Comparison of ENCODE assay signal across 24 mouse cellular contexts in genomic region chr4:47083824-47084223, GRCm38 (mm10). TPM values are rescaled to one million over a fixed set of nuclear protein-coding genes. Genes with fewer than 3 reads are reported as not detected.
DNase-seq lines count a peak whose midpoint lies in the region; ATAC-seq lines count a peak whose summit lies in the region.
"Had no signal": no experiment of that assay in that cellular context is flagged by ENCODE, and none has a peak within 500 bp of the region (broad histone marks: within the 10 kb centered on the region; RNA-seq: fewer than 3 reads in every experiment).

No protein-coding gene starts in this region.

- no peak overlapping the region for H3K4me3 ChIP-seq in stomach, embryonic 14.5 days (ENCODE audit: low read depth, low read length)
- no peak overlapping the region for H3K4me3 ChIP-seq in stomach, embryonic 16.5 days (replicated peaks; ENCODE audit: low read length)
- H3K4me3 ChIP-seq: embryonic facial prominence, embryonic 10.5 days; embryonic facial prominence, embryonic 12.5 days; forebrain, embryonic 13.5 days; forebrain, embryonic 15.5 days had no signal

- no peak overlapping the region for H3K9ac ChIP-seq in stomach, embryonic 14.5 days (replicated peaks; ENCODE audit: low read depth, low read length)
- no peak overlapping the region for H3K9ac ChIP-seq in stomach, embryonic 16.5 days (ENCODE audit: low read length)
- H3K9ac ChIP-seq: embryonic facial prominence, embryonic 12.5 days; forebrain, embryonic 13.5 days; forebrain, embryonic 15.5 days had no signal

- no peak overlapping the region for H3K4me2 ChIP-seq in stomach, embryonic 14.5 days (replicated peaks; ENCODE audit: low read depth, low read length)
- no peak overlapping the region for H3K4me2 ChIP-seq in stomach, embryonic 16.5 days (ENCODE audit: low read depth, low read length)
- H3K4me2 ChIP-seq: embryonic facial prominence, embryonic 12.5 days; forebrain, embryonic 13.5 days; forebrain, embryonic 15.5 days had no signal

- no peak overlapping the region for H3K27ac ChIP-seq in stomach, embryonic 14.5 days (ENCODE audit: low read length)
- H3K27ac ChIP-seq in stomach, embryonic 16.5 days (ENCODE audit: low read length), result 0 out of 2 replicates have a peak overlapping the region, but pooled peaks have one; percentile 44
- H3K27ac ChIP-seq: embryonic facial prominence, embryonic 10.5 days; embryonic facial prominence, embryonic 12.5 days; forebrain, embryonic 13.5 days; forebrain, embryonic 15.5 days had no signal

- H3K9me3 ChIP-seq in stomach, embryonic 14.5 days (ENCODE audit: control insufficient read depth, low read depth, low read length), result no peaks in the 10 kb centered on the region
- H3K9me3 ChIP-seq in stomach, embryonic 16.5 days (replicated peaks; ENCODE audit: control insufficient read depth, low read length), result no peaks in the 10 kb centered on the region
- H3K9me3 ChIP-seq: embryonic facial prominence, embryonic 10.5 days; embryonic facial prominence, embryonic 12.5 days; forebrain, embryonic 13.5 days; forebrain, embryonic 15.5 days had no signal

- no peaks in the 10 kb centered on the region for H3K36me3 ChIP-seq in stomach, embryonic 14.5 days (ENCODE audit: control insufficient read depth, insufficient read depth, low read length)
- no peaks in the 10 kb centered on the region for H3K36me3 ChIP-seq in stomach, embryonic 16.5 days (ENCODE audit: control insufficient read depth, insufficient read depth, low read length)
- H3K36me3 ChIP-seq: embryonic facial prominence, embryonic 10.5 days; embryonic facial prominence, embryonic 12.5 days; forebrain, embryonic 15.5 days; G1E had no signal

- H3K4me1 ChIP-seq in stomach, embryonic 14.5 days (ENCODE audit: control insufficient read depth, insufficient read depth, low read length), result no peaks in the 10 kb centered on the region
- no peaks in the 10 kb centered on the region for H3K4me1 ChIP-seq in stomach, embryonic 16.5 days (ENCODE audit: control insufficient read depth, insufficient read depth, low read length)
- H3K4me1 ChIP-seq: embryonic facial prominence, embryonic 10.5 days; embryonic facial prominence, embryonic 12.5 days; forebrain, embryonic 13.5 days; forebrain, embryonic 15.5 days had no signal

- intact Hi-C loops in heart, postnatal 14 days (cut with DNase I), result no loop called here

- 90% methylated on average over 7 of the region's 7 CpGs for WGBS in stomach, embryonic 14.5 days
- 80% methylated on average over 7 of the region's 7 CpGs for WGBS in stomach, embryonic 16.5 days

- DNase-seq in heart, adult 11 months, result peak; percentile 76
- DNase-seq in heart, postnatal 14 days, result no peak
- DNase-seq in layer of hippocampus, postnatal 36 days, result no peak
- DNase-seq in gastrocnemius, adult 18-20 months (ENCODE audit: low spot score), result no peak
- DNase-seq: adrenal gland, adult 8-10 months; adrenal gland, postnatal 14 days; adrenal gland, postnatal 36 days; B cell, adult 2 months; cerebellum, adult 11-12 months; cerebellum, adult 2 months; cerebellum, adult 9-10 months; cerebellum, postnatal 10 days; cerebellum, postnatal 25 days had no signal

- ATAC-seq in stomach, embryonic 14.5 days (ENCODE audit: insufficient number of reproducible peaks, insufficient read depth, low FRiP score, low read depth), result 0 out of 2 replicates have a peak, but pooled peaks have one; percentile 33
- peak; percentile 21; the same call in 1 of the 2 replicates for ATAC-seq in stomach, embryonic 16.5 days (ENCODE audit: insufficient read depth, low FRiP score)
- ATAC-seq: activated CD4-positive, CD25-positive, alpha-beta regulatory T cell, adult 4 months; CD4-positive, CD25-positive, alpha-beta regulatory T cell, adult 4 months; forebrain, embryonic 13.5 days; forebrain, embryonic 15.5 days; Patski had no signal

- H3K27me3 ChIP-seq in stomach, embryonic 14.5 days (ENCODE audit: control insufficient read depth, insufficient read depth, low read length), result no peaks in the 10 kb centered on the region
- H3K27me3 ChIP-seq in stomach, embryonic 16.5 days (ENCODE audit: control insufficient read depth, insufficient read depth, low read length), result no peaks in the 10 kb centered on the region
- H3K27me3 ChIP-seq: forebrain, embryonic 15.5 days; Patski had no signal

RNA-seq across cellular contexts. Expression of gene Galnt12, which starts 7.9 kb away (rescaled TPM):
- total RNA-seq in heart, postnatal 14 days (2021), result under 1 TPM; 0.57 to 0.73 TPM
- 23.1 and 26.6 TPM in 2 replicates for polyA plus RNA-seq in stomach, embryonic 14.5 days (2014; fragmentation: Nextera tagmentation; extraction: Ambion mirVana)
- polyA plus RNA-seq in stomach, embryonic 16.5 days (2015; fragmentation: Nextera tagmentation; extraction: Ambion mirVana), result 30.7 and 38.4 TPM in 2 replicates
- total RNA-seq in layer of hippocampus, postnatal 36 days (2021), result 1 to 10 TPM; 1.2 TPM
- not detected for total RNA-seq in gastrocnemius, adult 18-20 months (2021)
- total RNA-seq: G1E had no signal
- polyA plus RNA-seq: G1E had no signal

RNA-seq across cellular contexts. Expression of gene Anks6, which starts 26.6 kb away (rescaled TPM):
- 1 to 10 TPM; 3.9 to 4.0 TPM for total RNA-seq in heart, postnatal 14 days (2021)
- polyA plus RNA-seq in stomach, embryonic 14.5 days (2014; fragmentation: Nextera tagmentation; extraction: Ambion mirVana), result 4.8 and 6.2 TPM in 2 replicates
- 3.4 and 3.9 TPM in 2 replicates for polyA plus RNA-seq in stomach, embryonic 16.5 days (2015; fragmentation: Nextera tagmentation; extraction: Ambion mirVana)
- 10 to 100 TPM; 22.3 to 26.1 TPM for total RNA-seq in layer of hippocampus, postnatal 36 days (2021)
- 1 to 10 TPM; 1.0 to 1.4 TPM for total RNA-seq in gastrocnemius, adult 18-20 months (2021)
- total RNA-seq: CH12.LX had no signal
- polyA plus RNA-seq: activated CD4-positive, CD25-positive, alpha-beta regulatory T cell, adult 4 months; CD4-positive, CD25-positive, alpha-beta regulatory T cell, adult 4 months; G1E had no signal

Comparison
In these comparisons a context has a peak if more than half of its experiments do, and no peak if none do; other contexts are left out.
1. RNA of gene Anks6, which starts 26.6 kb away (total RNA-seq): 22.3 to 26.1 TPM in layer of hippocampus, postnatal 36 days; 3.9 to 4.0 TPM in heart, postnatal 14 days and 1.0 to 1.4 TPM in gastrocnemius, adult 18-20 months; every median in the first group is over 4 times any median in the second.